Mouse (Mus musculus) liver, postnatal 0 days (tissue): ENCODE data around the gene Catspere2. TPM values are rescaled to one million over a fixed set of nuclear protein-coding genes. Genes with fewer than 3 reads are reported as not detected.

ENCODE experiments used
- ATAC-seq: fragments of 200-750 bp; cut with Nextera tagmentation; 2 replicates; pipeline ENCODE4 v1.8.0; 2017; ENCODE audit warnings: mild to moderate bottlenecking, moderate library complexity
- DNase-seq: peaks from one replicate; pipeline ENCODE4 v3.0.0-alpha.2; 2016
- H3K27ac ChIP-seq: fragments of 300-500 bp; sonication (generic); 2 replicates; pipeline ENCODE4 v1.5.1; 2014; ENCODE audit warnings: antibody characterized with exemption, moderate library complexity, mild to moderate bottlenecking, low read depth
- H3K27me3 ChIP-seq: fragments of 300-500 bp; sonication (generic); 2 replicates; pipeline ENCODE4 v1.6.1; 2014; ENCODE audit warnings: low read length, control low read depth, mixed read lengths; ENCODE audit not compliant: insufficient read depth
- H3K36me3 ChIP-seq: fragments of 300-500 bp; sonication (generic); replicated peaks from 2 replicates; pipeline ENCODE4 v1.6.1; 2014; ENCODE audit warnings: mild to moderate bottlenecking, control low read depth, low read length, moderate library complexity, mixed read lengths; ENCODE audit not compliant: insufficient read depth
- H3K4me1 ChIP-seq: fragments of 300-500 bp; sonication (generic); 2 replicates; pipeline ENCODE4 v1.6.1; 2014; ENCODE audit warnings: antibody characterized with exemption, mild to moderate bottlenecking, control low read depth; ENCODE audit not compliant: insufficient read depth
- H3K4me2 ChIP-seq: fragments of 300-500 bp; sonication (generic); 2 replicates; pipeline ENCODE4 v1.6.1; 2014; ENCODE audit warnings: low read depth, mild to moderate bottlenecking, low read length, moderate library complexity, mixed read lengths
- H3K4me3 ChIP-seq: fragments of 300-500 bp; sonication (generic); 2 replicates; pipeline ENCODE4 v1.5.1; 2014; ENCODE audit warnings: low read depth, low read length
- H3K9ac ChIP-seq: fragments of 300-500 bp; sonication (generic); replicated peaks from 2 replicates; pipeline ENCODE4 v1.6.1; 2014; ENCODE audit warnings: mild to moderate bottlenecking, moderate library complexity
- H3K9me3 ChIP-seq: fragments of 300-500 bp; sonication (generic); 2 replicates; pipeline ENCODE4 v1.6.1; 2016; ENCODE audit warnings: mild to moderate bottlenecking, control low read depth, low read length, mixed read lengths
- CTCF ChIP-seq: sonication (generic); IDR thresholded peaks from 2 replicates; pipeline ENCODE4 v1.5.1; 2016; ENCODE audit warnings: antibody characterized with exemption, low read depth
- EP300 ChIP-seq: IDR thresholded peaks from 2 replicates; pipeline ENCODE4 v1.6.1; 2016; ENCODE audit warnings: antibody characterized with exemption, low read depth, mild to moderate bottlenecking
- WGBS: fragments of 180-500 bp; shearing (Covaris S2); extraction: QIAGEN DNeasy Blood & Tissue Kit; methylation state at CpG from one replicate; pipeline ENCODE4 v1.1.7; 2014; ENCODE audit not compliant: insufficient replicate concordance; 5-methylcytosine and 5-hydroxymethylcytosine counted together
- polyA plus RNA-seq: library from polyadenylated mRNA; unstranded; fragments of >200 nt; fragmentation: Nextera tagmentation; extraction: Ambion mirVana; gene quantifications from 2 replicates; pipeline ENCODE4 v1.2.1, GENCODE M21; 2015

Catspere2 gene
- polyA plus RNA-seq, 1 experiment from 2014 or later, result 0.07 TPM

DNA sequence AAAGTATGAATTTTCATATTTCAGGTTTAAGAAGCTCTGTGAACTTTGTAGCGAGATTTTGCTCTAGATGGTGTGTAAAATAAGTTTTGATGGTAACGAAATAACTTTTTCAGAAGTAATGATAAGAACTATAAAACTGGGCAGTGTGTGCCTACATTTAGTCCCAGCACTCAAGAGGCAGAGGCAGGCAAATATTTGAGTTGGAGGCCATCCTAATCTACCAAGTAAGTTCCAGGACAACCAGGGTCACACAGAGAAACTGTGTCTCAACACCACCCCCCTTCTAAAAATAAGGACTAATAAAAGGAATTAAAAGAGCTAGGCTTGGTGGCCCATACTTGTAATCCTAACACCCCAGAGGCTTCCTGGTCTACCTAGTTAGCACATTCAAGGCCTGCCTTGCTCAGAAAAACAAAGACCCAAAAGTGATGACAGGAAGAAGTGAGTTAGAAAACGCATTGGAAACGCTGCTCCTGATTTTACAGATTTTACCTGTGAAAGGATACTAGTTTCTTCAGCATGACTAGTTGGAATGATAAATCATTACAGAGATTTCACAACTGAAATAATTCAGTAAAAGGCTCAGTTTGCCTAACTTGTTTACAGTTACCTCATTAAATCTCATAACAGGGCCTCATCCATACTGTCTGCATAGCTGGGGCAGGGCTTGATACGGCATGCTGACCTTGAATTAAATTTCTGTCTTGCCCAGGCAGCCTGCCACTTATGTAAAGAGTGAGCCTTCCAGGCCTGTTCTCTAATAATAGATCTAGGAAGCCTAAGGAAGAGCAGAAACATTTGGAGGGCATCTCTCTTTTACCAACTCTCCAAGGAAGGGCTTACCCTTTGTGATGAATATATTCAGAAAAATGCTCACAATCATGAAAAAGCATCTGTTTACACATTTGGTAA is 236.2 kb downstream of the Catspere2 start:
- ATAC-seq (peak; percentile 73), DNase-seq (no peak)
- H3K4me3 ChIP-seq, result no peak overlapping the region
- H3K27ac ChIP-seq, result peak overlapping the region; percentile 63
- H3K4me1 ChIP-seq, result no peaks in the 10 kb centered on the region
- no peaks in the 10 kb centered on the region; the same call in 1 of the 2 replicates for H3K36me3 ChIP-seq
- WGBS, result 68% methylated on average over 5 of the region's 5 CpGs
- no peaks in the 10 kb centered on the region for H3K27me3 ChIP-seq
- TF ChIP-seq EP300 (no peak), CTCF (no peak)
- peaks cover 3% of the 10 kb centered on the region; the same call in 1 of the 2 replicates for H3K9me3 ChIP-seq
- peak overlapping the region; percentile 14; the same call in 1 of the 2 replicates for H3K4me2 ChIP-seq
- no peak overlapping the region for H3K9ac ChIP-seq

Other genes with a start within 250 kb of the Catspere2 start
- gene Adss, start 186.9 kb upstream of the Catspere2 start, polyA plus RNA-seq, result 13.0 TPM in 2 replicates
- gene Desi2, start 204.0 kb downstream of the Catspere2 start, polyA plus RNA-seq, result 26.5 and 33.8 TPM in 2 replicates